Mouse (Mus musculus) liver, embryonic 14 days (tissue): ENCODE measurements around the gene Tpgs1. TPM values are rescaled to one million over a fixed set of nuclear protein-coding genes. Genes with fewer than 3 reads are reported as not detected.

Experiments
- polyA plus RNA-seq: library from polyadenylated mRNA; depleted of rRNA; stranded (reverse); fragments of >200 nt; gene quantifications from 2 replicates; pipeline ENCODE4 v1.2.3, GENCODE M21; 2012; rRNA removed

The Tpgs1 gene
- polyA plus RNA-seq = 13.3 and 13.8 TPM in 2 replicates

GRCm38 (mm10) chr10:79668771-79669575, at the start of gene Tpgs1:
Tpgs1 (plus strand) TSS chr10:79669369.

GRCm38 (mm10) chr10:79637128-79638110, 31.8 kb upstream of the Tpgs1 start, which contains the start of gene Shc2:
Shc2 (minus strand) TSS chr10:79637918.

GRCm38 (mm10) chr10:79645711-79646110, 23.5 kb upstream of the Tpgs1 start, which contains the start of gene Odf3l2:
Odf3l2 (minus strand) TSS chr10:79645738.

GRCm38 (mm10) chr10:79664131-79664665, 5.0 kb upstream of the Tpgs1 start, which contains the start of gene Madcam1:
Madcam1 (plus strand) TSS chr10:79664559.

GRCm38 (mm10) chr10:79681591-79682245, 12.5 kb downstream of the Tpgs1 start, which contains the start of gene Cdc34:
Cdc34 (plus strand) TSS chr10:79682195.

GRCm38 (mm10) chr10:79688720-79689119, 19.6 kb downstream of the Tpgs1 start, which contains the start of gene Gzmm:
Gzmm (plus strand) TSS chr10:79689020.

GRCm38 (mm10) chr10:79704065-79704969, 35.1 kb downstream of the Tpgs1 start, which contains the start of gene Bsg:
Bsg (plus strand) TSS chr10:79704491.

GRCm38 (mm10) chr10:79716254-79716987, 47.3 kb downstream of the Tpgs1 start, which contains the start of gene Hcn2:
Hcn2 (plus strand) TSS chr10:79716634.

Other genes with a start within 250 kb of the Tpgs1 start
- gene Vmn2r83, start 200.6 kb upstream of the Tpgs1 start, polyA plus RNA-seq = not detected in 2 replicates
- 7.6 and 11.0 TPM in 2 replicates for gene Plpp2, start 135.6 kb upstream of the Tpgs1 start, polyA plus RNA-seq
- gene Mier2, start 114.2 kb upstream of the Tpgs1 start, polyA plus RNA-seq = 13.2 and 15.8 TPM in 2 replicates
- gene Theg, start 82.0 kb upstream of the Tpgs1 start, polyA plus RNA-seq = not detected in 2 replicates
- 0.02 TPM in 2 replicates for gene C2cd4c, start 55.3 kb upstream of the Tpgs1 start, polyA plus RNA-seq
- gene Shc2, start 31.5 kb upstream of the Tpgs1 start, polyA plus RNA-seq = 0.12 and 0.34 TPM in 2 replicates
- gene Odf3l2, start 23.6 kb upstream of the Tpgs1 start, polyA plus RNA-seq = not detected in 2 replicates
- gene Madcam1, start 4.8 kb upstream of the Tpgs1 start, polyA plus RNA-seq = 0.15 and 0.27 TPM in 2 replicates
- gene Cdc34, start 12.8 kb downstream of the Tpgs1 start, polyA plus RNA-seq = 114 and 122 TPM in 2 replicates
- gene Gzmm, start 19.7 kb downstream of the Tpgs1 start, polyA plus RNA-seq = 0.07 and 0.23 TPM in 2 replicates
- gene Bsg, start 35.1 kb downstream of the Tpgs1 start, polyA plus RNA-seq = 516 and 611 TPM in 2 replicates
- 0.07 and 0.08 TPM in 2 replicates for gene Hcn2, start 47.3 kb downstream of the Tpgs1 start, polyA plus RNA-seq
- gene Polrmt, start 77.2 kb downstream of the Tpgs1 start, polyA plus RNA-seq = 15.2 and 16.1 TPM in 2 replicates
- gene Fgf22, start 85.7 kb downstream of the Tpgs1 start, polyA plus RNA-seq = not detected in 2 replicates
- 40.0 and 46.4 TPM in 2 replicates for gene Rnf126, start 97.6 kb downstream of the Tpgs1 start, polyA plus RNA-seq
- gene Fstl3, start 107.9 kb downstream of the Tpgs1 start, polyA plus RNA-seq = 0.50 and 0.51 TPM in 2 replicates
- 1.9 and 3.0 TPM in 2 replicates for gene Prss57, start 121.6 kb downstream of the Tpgs1 start, polyA plus RNA-seq
- gene Palm, start 124.2 kb downstream of the Tpgs1 start, polyA plus RNA-seq = 3.6 and 3.9 TPM in 2 replicates
- gene Misp, start 151.6 kb downstream of the Tpgs1 start, polyA plus RNA-seq = 0.16 TPM in 2 replicates
- 117 and 130 TPM in 2 replicates for gene Ptbp1, start 185.1 kb downstream of the Tpgs1 start, polyA plus RNA-seq
- gene Prtn3, start 205.1 kb downstream of the Tpgs1 start, polyA plus RNA-seq = 119 and 171 TPM in 2 replicates
- 6.2 and 6.7 TPM in 2 replicates for gene Plppr3, start 205.3 kb downstream of the Tpgs1 start, polyA plus RNA-seq
- 36.8 and 63.1 TPM in 2 replicates for gene Elane, start 216.9 kb downstream of the Tpgs1 start, polyA plus RNA-seq
- 0.03 TPM in 1 of 2 replicates, not detected in the other for gene Cfd, start 221.5 kb downstream of the Tpgs1 start, polyA plus RNA-seq
- 11.7 and 12.4 TPM in 2 replicates for gene Med16, start 239.6 kb downstream of the Tpgs1 start, polyA plus RNA-seq
- gene Gm26602, start 241.5 kb downstream of the Tpgs1 start, polyA plus RNA-seq = not detected in 2 replicates
- gene Kiss1r, start 247.6 kb downstream of the Tpgs1 start, polyA plus RNA-seq = 0.23 and 0.24 TPM in 2 replicates